Mouse (Mus musculus) embryonic fibroblast, embryonic 13.5 days (primary cell): ENCODE measurements around the gene Ankzf1. TPM values are rescaled to one million over a fixed set of nuclear protein-coding genes. Genes with fewer than 3 reads are reported as not detected.
A peak's percentile ranks its signal among the peaks of the same experiment; 100 is the strongest.

Experiments
- H3K27ac ChIP-seq: 2 replicates; pipeline ENCODE4 v1.5.1; 2012; ENCODE audit warnings: low read length, control low read depth, inconsistent platforms; ENCODE audit not compliant: insufficient read depth
- H3K4me1 ChIP-seq: 2 replicates; pipeline ENCODE4 v1.6.1; 2011; ENCODE audit warnings: low read length; ENCODE audit not compliant: control insufficient read depth, insufficient read depth
- H3K4me3 ChIP-seq: 2 replicates; pipeline ENCODE4 v1.5.1; 2011; ENCODE audit warnings: mild to moderate bottlenecking, control low read depth, low read length; ENCODE audit not compliant: insufficient read depth
- CTCF ChIP-seq: IDR thresholded peaks from 2 replicates; pipeline ENCODE4 v1.5.1; 2011; ENCODE audit warnings: mild to moderate bottlenecking, control low read depth, low read length, moderate library complexity, borderline replicate concordance; ENCODE audit not compliant: insufficient read depth
- POLR2A ChIP-seq: IDR thresholded peaks from 2 replicates; pipeline ENCODE4 v1.6.1; 2011; ENCODE audit warnings: low read depth, mild to moderate bottlenecking, control low read depth, low read length, moderate library complexity
- polyA plus RNA-seq: library from polyadenylated mRNA; stranded (reverse); fragments of >200 nt; gene quantifications from 2 replicates; pipeline ENCODE4 v1.2.4, GENCODE M21; 2011; ENCODE audit warnings: low read depth; ENCODE audit not compliant: missing spikeins, insufficient read length

The Ankzf1 gene
- polyA plus RNA-seq, 1 experiment: 15.6 TPM

GRCm38 (mm10) chr1:75212542-75212941 is 20.6 kb downstream of the Ankzf1 start:
- 0 out of 2 replicates have a peak, but pooled peaks cover 3% of the 10 kb centered on the region for H3K4me1 ChIP-seq
- no peak overlapping the region for H3K4me3 ChIP-seq
- no peak for TF ChIP-seq CTCF
- peak; percentile 9; the same call in 1 of the 2 replicates for TF ChIP-seq POLR2A
- H3K27ac ChIP-seq: no peak overlapping the region

- TF ChIP-seq POLR2A (no peak), CTCF (no peak)
- 0 out of 2 replicates have a peak, but pooled peaks cover 3% of the 10 kb centered on the region for H3K4me1 ChIP-seq
These were observed 21.1 kb downstream of the Ankzf1 start for GRCm38 (mm10) chr1:75213096-75213495.

GRCm38 (mm10) chr1:75214442-75214841 is 22.5 kb downstream of the Ankzf1 start:
- Histone ChIP-seq H3K27ac (no peak overlapping the region), H3K4me3 (no peak overlapping the region), H3K4me1 (0 out of 2 replicates have a peak, but pooled peaks cover 3% of the 10 kb centered on the region)
- TF ChIP-seq CTCF (no peak), POLR2A (no peak)

More at GRCm38 (mm10) chr1:75213096-75213495, 21.1 kb downstream of the Ankzf1 start:
- no peak overlapping the region for H3K4me3 ChIP-seq
- H3K27ac ChIP-seq: no peak overlapping the region

DNA sequence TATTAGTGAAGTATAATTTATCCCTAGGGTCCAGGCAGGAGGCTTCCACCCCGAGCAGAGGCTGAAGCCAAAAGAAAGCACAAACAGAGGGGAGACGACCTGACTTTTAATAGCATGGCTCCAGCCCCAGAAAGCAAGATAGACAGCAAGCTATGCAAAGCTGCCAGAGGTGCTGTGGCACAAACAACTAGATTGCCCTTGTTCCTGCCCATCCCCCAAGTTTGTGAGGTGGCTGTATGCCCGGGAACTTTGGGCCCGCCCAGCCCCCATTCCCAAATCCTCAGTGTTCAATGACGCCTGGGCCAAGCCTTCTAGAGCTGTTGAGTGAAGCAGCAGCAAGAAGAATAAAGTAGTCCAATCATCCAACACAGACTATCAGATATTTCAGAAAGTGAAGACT is 22.9 kb downstream of the Ankzf1 start:
- TF ChIP-seq CTCF (no peak), POLR2A (no peak)
- Histone ChIP-seq H3K4me3 (no peak overlapping the region), H3K4me1 (0 out of 2 replicates have a peak, but pooled peaks cover 3% of the 10 kb centered on the region), H3K27ac (no peak overlapping the region)

DNA sequence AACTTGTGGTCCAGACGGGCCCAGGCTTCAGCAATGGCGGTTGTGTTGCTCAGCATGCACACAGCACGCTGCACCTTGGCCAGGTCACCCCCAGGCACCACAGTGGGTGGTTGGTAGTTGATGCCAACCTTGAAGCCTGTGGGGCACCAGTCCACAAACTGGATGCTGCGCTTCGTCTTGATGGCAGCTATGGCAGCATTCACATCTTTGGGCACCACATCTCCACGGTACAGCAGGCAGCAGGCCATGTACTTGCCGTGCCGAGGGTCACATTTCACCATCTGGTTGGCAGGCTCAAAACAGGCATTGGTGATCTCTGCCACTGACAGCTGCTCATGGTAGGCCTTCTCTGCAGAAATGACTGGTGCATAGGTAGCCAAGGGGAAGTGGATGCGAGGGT is 23.8 kb downstream of the Ankzf1 start:
- no peak overlapping the region for H3K27ac ChIP-seq
- no peak overlapping the region for H3K4me3 ChIP-seq
- 0 out of 2 replicates have a peak, but pooled peaks cover 3% of the 10 kb centered on the region for H3K4me1 ChIP-seq
- TF ChIP-seq CTCF: no peak
- TF ChIP-seq POLR2A: 0 out of 2 replicates have a peak, but pooled peaks have one; percentile 24

DNA sequence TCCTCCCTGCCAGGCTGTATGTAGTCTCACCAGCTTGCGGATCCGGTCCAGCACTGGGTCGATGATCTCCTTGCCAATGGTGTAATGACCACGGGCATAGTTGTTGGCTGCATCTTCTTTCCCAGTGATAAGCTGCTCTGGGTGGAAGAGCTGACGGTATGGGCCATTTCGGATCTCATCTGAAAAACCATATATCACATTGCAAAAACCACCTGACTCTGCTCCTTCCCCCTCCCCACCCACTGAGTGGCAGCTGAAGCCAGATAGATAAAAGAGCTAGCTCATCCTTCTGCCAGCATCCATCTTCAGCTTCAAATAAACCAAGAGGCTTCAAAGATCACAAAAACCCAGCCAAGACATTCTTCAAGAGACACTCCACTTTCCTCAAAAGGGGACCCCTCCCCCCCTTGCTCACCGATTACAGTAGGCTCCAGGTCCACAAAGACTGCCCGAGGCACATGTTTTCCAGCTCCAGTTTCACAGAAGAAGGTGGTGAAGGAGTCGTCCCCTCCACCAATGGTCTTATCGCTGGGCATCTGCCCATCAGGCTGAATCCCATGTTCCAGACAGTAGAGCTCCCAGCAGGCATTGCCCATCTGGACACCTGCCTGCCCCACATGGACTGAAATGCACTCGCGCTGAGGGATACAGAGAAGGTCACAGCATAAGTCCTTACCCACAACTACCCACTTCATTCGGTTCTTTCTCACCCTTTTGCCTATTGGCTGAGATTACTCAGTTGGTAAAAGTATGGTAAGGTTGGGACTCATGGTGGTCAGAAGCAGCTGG is 25.0 kb downstream of the Ankzf1 start:
- peaks cover 4% of the 10 kb centered on the region; the same call in 1 of the 2 replicates for H3K4me1 ChIP-seq
- H3K4me3 ChIP-seq: no peak overlapping the region
- TF ChIP-seq POLR2A (no peak), CTCF (no peak)
- H3K27ac ChIP-seq: no peak overlapping the region

DNA sequence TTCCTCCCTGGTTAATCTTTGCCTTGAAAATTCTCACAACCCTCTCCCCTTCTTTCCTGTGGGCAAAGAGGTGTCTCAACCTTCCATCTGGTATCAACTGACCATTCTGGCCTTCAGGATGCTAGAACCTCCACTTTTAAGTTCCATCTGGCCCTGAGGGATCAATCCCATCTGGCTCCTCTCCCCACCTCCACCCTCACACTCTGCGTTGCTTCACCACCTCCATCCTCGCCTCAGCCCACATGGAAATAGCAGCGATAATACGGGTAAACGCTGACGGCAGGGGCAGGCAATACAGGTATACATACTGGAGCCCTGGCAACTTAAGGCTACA is 25.9 kb downstream of the Ankzf1 start:
- H3K4me3 ChIP-seq: peak overlapping the region; percentile 57
- no peak overlapping the region for H3K27ac ChIP-seq
- peaks cover 4% of the 10 kb centered on the region; the same call in 1 of the 2 replicates for H3K4me1 ChIP-seq
- no peak for TF ChIP-seq CTCF
- TF ChIP-seq POLR2A: no peak

DNA sequence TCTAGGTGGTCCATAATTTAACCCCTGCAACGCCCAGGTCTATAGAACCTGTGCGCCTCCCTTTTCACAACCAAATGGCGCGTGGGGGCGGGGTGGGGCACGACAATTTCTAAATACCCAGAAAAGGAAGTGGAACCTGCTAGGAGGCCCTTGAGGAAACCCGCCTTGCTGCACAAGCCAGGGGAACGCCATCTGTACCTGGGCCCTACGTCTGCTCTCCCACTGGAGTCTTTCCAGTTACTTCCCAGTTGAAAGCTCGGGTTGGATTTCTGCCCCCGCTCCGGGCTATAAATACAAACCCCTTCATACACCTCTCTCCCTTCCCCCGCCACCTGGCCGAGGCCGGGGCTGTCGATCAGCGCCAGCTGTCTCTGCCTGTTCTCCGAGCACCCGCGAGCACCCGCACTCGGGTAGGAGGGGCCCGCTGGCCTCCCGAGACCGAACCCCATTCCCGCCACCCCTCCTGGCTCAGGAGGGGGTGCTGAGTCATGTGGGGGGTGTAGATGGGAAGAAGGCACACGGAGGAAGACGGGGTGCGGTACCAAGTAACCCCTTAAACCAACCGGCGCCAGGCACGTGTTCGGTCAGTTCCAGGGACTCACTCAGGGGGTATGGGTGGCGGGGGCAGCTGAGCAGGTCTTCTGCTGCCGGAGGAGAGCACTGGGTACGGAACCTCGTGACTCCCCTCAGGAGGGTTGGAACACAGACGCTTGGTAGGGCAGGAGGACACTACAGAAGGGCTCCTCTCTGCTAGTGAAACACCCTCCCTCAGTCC is 26.5 kb downstream of the Ankzf1 start:
- H3K4me3 ChIP-seq: peak overlapping the region; percentile 57
- TF ChIP-seq POLR2A (no peak), CTCF (no peak)
- H3K4me1 ChIP-seq: peaks cover 4% of the 10 kb centered on the region; the same call in 1 of the 2 replicates
- no peak overlapping the region for H3K27ac ChIP-seq

DNA sequence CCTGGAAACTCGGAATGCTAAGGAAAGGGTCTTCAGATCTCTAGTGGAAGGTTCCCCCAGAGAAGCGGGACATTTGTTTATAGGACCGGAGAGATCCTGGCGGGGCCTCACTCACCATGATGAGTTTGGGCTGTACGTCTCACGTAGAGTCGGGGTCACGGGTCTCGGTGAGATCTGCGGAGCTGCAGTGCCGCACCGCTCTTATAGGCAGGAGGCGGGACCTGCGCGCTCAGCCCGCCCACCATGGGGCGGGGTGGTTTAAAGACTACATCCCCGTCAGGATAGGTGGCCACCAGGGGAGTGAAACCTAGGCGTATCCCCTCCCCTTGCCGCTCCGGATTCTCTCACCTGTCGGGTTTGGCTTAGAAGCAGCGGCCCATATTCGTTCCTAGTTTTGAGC is 27.1 kb downstream of the Ankzf1 start:
- H3K27ac ChIP-seq: no peak overlapping the region
- TF ChIP-seq CTCF (no peak), POLR2A (peak; percentile 99)

More for the DNA sequence above, 27.1 kb downstream of the Ankzf1 start:
- peak overlapping the region; percentile 57 for H3K4me3 ChIP-seq
- H3K4me1 ChIP-seq: peaks cover 4% of the 10 kb centered on the region; the same call in 1 of the 2 replicates
